In genomic region chr11:44389993-44390701, GRCm38 (mm10) we compare ENCODE assay signal across 22 mouse cellular contexts. TPM values are rescaled to one million over a fixed set of nuclear protein-coding genes. Genes with fewer than 3 reads are reported as not detected.
DNase-seq lines count a peak whose midpoint lies in the region; ATAC-seq and TF ChIP-seq lines count a peak whose summit lies in the region.
"Had no signal": no experiment of that assay in that cellular context is flagged by ENCODE, and none has a peak within 500 bp of the region (broad histone marks: within the 10 kb centered on the region; RNA-seq: fewer than 3 reads in every experiment).

No protein-coding gene starts in this region.

- intact Hi-C loops in heart, postnatal 36 days (cut with DNase I) = no loop called here

- no peak overlapping the region for H3K4me2 ChIP-seq in kidney, embryonic 15.5 days
- H3K4me2 ChIP-seq: embryonic facial prominence, embryonic 13.5 days; heart, embryonic 13.5 days; hindbrain, embryonic 12.5 days; intestine, embryonic 15.5 days; midbrain, embryonic 12.5 days had no signal

- H3K36me3 ChIP-seq in kidney, embryonic 15.5 days = no peaks in the 10 kb centered on the region
- no peaks in the 10 kb centered on the region for H3K36me3 ChIP-seq in limb, embryonic 10.5 days
- H3K36me3 ChIP-seq in thymus, adult 2 months (ENCODE audit: control insufficient read depth, insufficient read depth, low read length) = no peaks in the 10 kb centered on the region
- H3K36me3 ChIP-seq: embryonic facial prominence, embryonic 13.5 days; heart, embryonic 13.5 days; hindbrain, embryonic 12.5 days; intestine, embryonic 15.5 days; midbrain, embryonic 12.5 days had no signal

- H3K4me3 ChIP-seq in kidney, embryonic 15.5 days (replicated peaks) = no peak overlapping the region
- H3K4me3 ChIP-seq in limb, embryonic 10.5 days = no peak overlapping the region
- no peak overlapping the region for H3K4me3 ChIP-seq in thymus, adult 2 months (ENCODE audit: control insufficient read depth, insufficient read depth, low read length)
- H3K4me3 ChIP-seq: embryonic facial prominence, embryonic 13.5 days; heart, embryonic 13.5 days; hindbrain, embryonic 12.5 days; intestine, embryonic 15.5 days; midbrain, embryonic 12.5 days had no signal

- ATAC-seq in kidney, embryonic 15.5 days (replicated peaks; ENCODE audit: low FRiP score) = peak; percentile 33; the same call in 1 of the 2 replicates
- peak; percentile 85 for ATAC-seq in common myeloid progenitor, adult 5-6 weeks (replicated peaks; ENCODE audit: low read depth, poor library complexity, severe bottlenecking)
- ATAC-seq: intestine, embryonic 15.5 days had no signal

- no peak overlapping the region for H3K9ac ChIP-seq in kidney, embryonic 15.5 days
- H3K9ac ChIP-seq: embryonic facial prominence, embryonic 13.5 days; heart, embryonic 13.5 days; hindbrain, embryonic 12.5 days; intestine, embryonic 15.5 days; midbrain, embryonic 12.5 days had no signal

- WGBS in kidney, embryonic 15.5 days = 18% methylated on average over 6 of the region's 6 CpGs
- WGBS in limb, embryonic 10.5 days = 36% methylated on average over 6 of the region's 6 CpGs
- 7% methylated on average over 6 of the region's 6 CpGs for WGBS in thymus, adult 2 months

- no peak for TF ChIP-seq CTCF in thymus, adult 2 months (IDR thresholded peaks at IDR 0.05; ENCODE audit: borderline replicate concordance, control insufficient read depth, extremely low read depth, insufficient read depth, low read length, poor library complexity)

- TF ChIP-seq POLR2A in thymus, adult 2 months (IDR thresholded peaks at IDR 0.05; ENCODE audit: control insufficient read depth, extremely low read depth, insufficient read depth, low read length, poor library complexity) = no peak

- DNase-seq in kidney, adult 11 months = no peak
- DNase-seq in MN1 (ENCODE audit: low spot score) = peak; percentile 52
- DNase-seq in limb, embryonic 10.5 days (ENCODE audit: low spot score) = no peak
- DNase-seq in heart, postnatal 36 days = no peak
- no peak for DNase-seq in thymus, adult 2 months
- DNase-seq in adrenal gland, adult (ENCODE audit: inconsistent age in 2 of 2, low spot score in 1 of 2) = no peak
- DNase-seq: cerebellum, adult 9-11 months; gastrocnemius, postnatal 36 days; kidney, postnatal 14 days; thymus, postnatal 36 days had no signal

- H3K4me1 ChIP-seq in kidney, embryonic 15.5 days = no peaks in the 10 kb centered on the region
- H3K4me1 ChIP-seq in limb, embryonic 10.5 days = peaks cover 10% of the 10 kb centered on the region
- no peaks in the 10 kb centered on the region for H3K4me1 ChIP-seq in thymus, adult 2 months (replicated peaks; ENCODE audit: control insufficient read depth, insufficient read depth, low read length)
- H3K4me1 ChIP-seq: hindbrain, embryonic 12.5 days; intestine, embryonic 15.5 days; midbrain, embryonic 12.5 days had no signal

- H3K27me3 ChIP-seq in kidney, embryonic 15.5 days = no peaks in the 10 kb centered on the region
- no peaks in the 10 kb centered on the region for H3K27me3 ChIP-seq in limb, embryonic 10.5 days (ENCODE audit: low read depth, poor library complexity, severe bottlenecking)
- H3K27me3 ChIP-seq in thymus, adult 2 months (ENCODE audit: control insufficient read depth, insufficient read depth, low read length) = no peaks in the 10 kb centered on the region
- H3K27me3 ChIP-seq: embryonic facial prominence, embryonic 13.5 days; heart, embryonic 13.5 days; hindbrain, embryonic 12.5 days; intestine, embryonic 15.5 days; midbrain, embryonic 12.5 days had no signal

- H3K9me3 ChIP-seq in kidney, embryonic 15.5 days (replicated peaks) = no peaks in the 10 kb centered on the region
- H3K9me3 ChIP-seq in limb, embryonic 10.5 days (replicated peaks) = no peaks in the 10 kb centered on the region
- H3K9me3 ChIP-seq: embryonic facial prominence, embryonic 13.5 days; heart, embryonic 13.5 days; hindbrain, embryonic 12.5 days; intestine, embryonic 15.5 days; midbrain, embryonic 12.5 days had no signal

- no peak overlapping the region for H3K27ac ChIP-seq in kidney, embryonic 15.5 days
- H3K27ac ChIP-seq in limb, embryonic 10.5 days = 0 out of 2 replicates have a peak overlapping the region, but pooled peaks have one; percentile 7
- no peak overlapping the region for H3K27ac ChIP-seq in thymus, adult 2 months (ENCODE audit: control insufficient read depth, insufficient read depth, low read length)
- H3K27ac ChIP-seq: embryonic facial prominence, embryonic 13.5 days; heart, embryonic 13.5 days; hindbrain, embryonic 12.5 days; intestine, embryonic 15.5 days; midbrain, embryonic 12.5 days had no signal

RNA-seq across cellular contexts. Expression of gene Il12b, which starts 9.7 kb away (rescaled TPM):
- polyA plus RNA-seq in kidney, embryonic 15.5 days (2015; fragmentation: Nextera tagmentation; extraction: Ambion mirVana) = not detected in 2 replicates
- not detected in 2 replicates for total RNA-seq in common myeloid progenitor, adult 5-6 weeks (2017)
- polyA plus RNA-seq in limb, embryonic 10.5 days (2016; fragmentation: Nextera tagmentation; extraction: Ambion mirVana) = not detected in 2 replicates
- not detected for total RNA-seq in heart, postnatal 36 days (2021)
- 3.0 and 4.5 TPM in 2 replicates for polyA plus RNA-seq in thymus, adult 2 months (2012; rRNA removed)
- total RNA-seq: gastrocnemius, postnatal 36 days; left cerebral cortex, adult 8-10 months; MEL; neutrophil, adult 5-6 weeks had no signal
- polyA plus RNA-seq: embryonic facial prominence, embryonic 13.5 days; forebrain, embryonic 11.5 days; hindbrain, embryonic 12.5 days; intestine, embryonic 15.5 days; liver, embryonic 16.5 days; midbrain, embryonic 12.5 days had no signal
